Mouse (Mus musculus) midbrain, postnatal 0 days (tissue): ENCODE data around the gene Rspo3. TPM values are rescaled to one million over a fixed set of nuclear protein-coding genes. Genes with fewer than 3 reads are reported as not detected.

Experiments used
- ATAC-seq: fragments of 200-750 bp; cut with Nextera tagmentation; 2 replicates; pipeline ENCODE4 v1.8.0; 2017; ENCODE audit warnings: moderate number of reproducible peaks, mild to moderate bottlenecking, moderate TSS enrichment, moderate library complexity; ENCODE audit not compliant: low FRiP score
- DNase-seq: peaks from one replicate; pipeline ENCODE4 v3.0.0-alpha.2; 2015; ENCODE audit warnings: low spot score
- H3K27ac ChIP-seq: fragments of 300-500 bp; sonication (generic); 2 replicates; pipeline ENCODE4 v1.5.1; 2014; ENCODE audit warnings: low read depth, mild to moderate bottlenecking, low read length, mixed read lengths
- H3K27me3 ChIP-seq: fragments of 300-500 bp; sonication (generic); 2 replicates; pipeline ENCODE4 v1.6.1; 2014; ENCODE audit warnings: low read length, control low read depth, mixed read lengths; ENCODE audit not compliant: insufficient read depth
- H3K36me3 ChIP-seq: fragments of 300-500 bp; sonication (generic); 2 replicates; pipeline ENCODE4 v1.6.1; 2014; ENCODE audit warnings: low read length, control low read depth, mixed read lengths; ENCODE audit not compliant: insufficient read depth
- H3K4me1 ChIP-seq: fragments of 300-500 bp; sonication (generic); 2 replicates; pipeline ENCODE4 v1.6.1; 2014; ENCODE audit warnings: mild to moderate bottlenecking, control low read depth, antibody characterized with exemption, low read length, mixed read lengths; ENCODE audit not compliant: insufficient read depth
- H3K4me2 ChIP-seq: fragments of 300-500 bp; sonication (generic); 2 replicates; pipeline ENCODE4 v1.6.1; 2014; ENCODE audit warnings: low read depth, mild to moderate bottlenecking, low read length, mixed read lengths; ENCODE audit not compliant: poor library complexity, severe bottlenecking
- H3K4me3 ChIP-seq: fragments of 300-500 bp; sonication (generic); 2 replicates; pipeline ENCODE4 v1.5.1; 2014; ENCODE audit warnings: low read depth, mild to moderate bottlenecking, low read length, moderate library complexity
- H3K9ac ChIP-seq: fragments of 300-500 bp; sonication (generic); replicated peaks from 2 replicates; pipeline ENCODE4 v1.6.1; 2014; ENCODE audit warnings: mild to moderate bottlenecking, low read length, moderate library complexity, mixed read lengths; ENCODE audit not compliant: poor library complexity, severe bottlenecking
- H3K9me3 ChIP-seq: fragments of 300-500 bp; sonication (generic); 2 replicates; pipeline ENCODE4 v1.6.1; 2016; ENCODE audit warnings: low read length, control low read depth
- CTCF ChIP-seq: IDR thresholded peaks from 2 replicates; pipeline ENCODE4 v1.5.1; 2016; ENCODE audit warnings: antibody characterized with exemption, mild to moderate bottlenecking
- WGBS: fragments of 180-500 bp; shearing (Covaris S2); extraction: QIAGEN DNeasy Blood & Tissue Kit; methylation state at CpG from one replicate; pipeline ENCODE4 v1.1.7; 2014; 5-methylcytosine and 5-hydroxymethylcytosine counted together
- polyA plus RNA-seq: library from polyadenylated mRNA; unstranded; fragments of >200 nt; fragmentation: Nextera tagmentation; extraction: Ambion mirVana; gene quantifications from 2 replicates; pipeline ENCODE4 v1.2.1, GENCODE M21; 2015
- total RNA-seq: library from RNA; depleted of rRNA; stranded (reverse); fragments of >200 nt; gene quantifications from 2 replicates; pipeline ENCODE4 v1.2.3, GENCODE M21; 2014; rRNA removed

The Rspo3 gene
- total and polyA plus RNA-seq, 2 experiments from 2014 or later, result 3.0 to 3.8 TPM

- WGBS, result 89% methylated on average over 2 of the region's 2 CpGs
Observed at GRCm38 (mm10) chr10:29426660-29427059, 109.0 kb downstream of the Rspo3 start.

GRCm38 (mm10) chr10:29424571-29424970, 111.1 kb downstream of the Rspo3 start:
- no peak for ATAC-seq

More at GRCm38 (mm10) chr10:29426660-29427059, 109.0 kb downstream of the Rspo3 start:
- Histone ChIP-seq H3K4me2 (no peak overlapping the region), H3K27ac (no peak overlapping the region), H3K36me3 (no peaks in the 10 kb centered on the region), H3K4me1 (no peaks in the 10 kb centered on the region), H3K9me3 (no peaks in the 10 kb centered on the region), H3K4me3 (no peak overlapping the region), H3K27me3 (no peaks in the 10 kb centered on the region), H3K9ac (no peak overlapping the region)
- no peak for ATAC-seq
- no peak for DNase-seq
- TF ChIP-seq CTCF, result no peak

DNA sequence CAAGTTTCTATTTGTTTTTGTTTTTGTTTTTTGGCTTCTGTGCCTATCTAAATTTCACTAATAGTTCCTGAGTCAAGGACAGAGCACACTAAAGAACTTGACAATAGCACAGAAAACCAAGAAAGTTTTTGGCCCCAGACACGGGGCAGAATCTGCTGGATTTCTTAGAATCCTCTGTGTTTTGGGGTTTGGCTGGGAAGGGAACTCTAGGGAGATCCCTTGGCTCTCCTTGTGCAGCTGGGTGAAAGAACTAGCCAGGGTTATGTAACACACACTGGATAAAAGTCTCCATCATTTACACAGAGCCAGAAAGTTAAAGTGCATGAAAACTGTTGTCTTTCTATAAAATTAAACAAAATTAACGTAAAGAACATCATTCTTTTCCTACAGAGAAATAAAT, 121.3 kb downstream of the Rspo3 start:
- no peak overlapping the region for H3K27ac ChIP-seq
- no peak for ATAC-seq
- H3K9me3 ChIP-seq, result no peaks in the 10 kb centered on the region
- no peak for TF ChIP-seq CTCF
- H3K36me3 ChIP-seq, result no peaks in the 10 kb centered on the region
- H3K4me3 ChIP-seq, result no peak overlapping the region
- no peaks in the 10 kb centered on the region for H3K27me3 ChIP-seq
- no peaks in the 10 kb centered on the region for H3K4me1 ChIP-seq
- H3K9ac ChIP-seq, result no peak overlapping the region
- H3K4me2 ChIP-seq, result no peak overlapping the region
- 73% methylated on average over 2 of the region's 2 CpGs for whole genome bisulfite sequencing
- DNase-seq, result no peak

More at GRCm38 (mm10) chr10:29424571-29424970, 111.1 kb downstream of the Rspo3 start:
- Histone ChIP-seq H3K4me2 (no peak overlapping the region), H3K27me3 (no peaks in the 10 kb centered on the region), H3K9ac (no peak overlapping the region), H3K4me1 (no peaks in the 10 kb centered on the region), H3K27ac (no peak overlapping the region), H3K9me3 (no peaks in the 10 kb centered on the region), H3K4me3 (no peak overlapping the region), H3K36me3 (no peaks in the 10 kb centered on the region)
- DNase-seq, result no peak
- no peak for TF ChIP-seq CTCF
- WGBS, result 87% methylated on average over 2 of the region's 2 CpGs

DNA sequence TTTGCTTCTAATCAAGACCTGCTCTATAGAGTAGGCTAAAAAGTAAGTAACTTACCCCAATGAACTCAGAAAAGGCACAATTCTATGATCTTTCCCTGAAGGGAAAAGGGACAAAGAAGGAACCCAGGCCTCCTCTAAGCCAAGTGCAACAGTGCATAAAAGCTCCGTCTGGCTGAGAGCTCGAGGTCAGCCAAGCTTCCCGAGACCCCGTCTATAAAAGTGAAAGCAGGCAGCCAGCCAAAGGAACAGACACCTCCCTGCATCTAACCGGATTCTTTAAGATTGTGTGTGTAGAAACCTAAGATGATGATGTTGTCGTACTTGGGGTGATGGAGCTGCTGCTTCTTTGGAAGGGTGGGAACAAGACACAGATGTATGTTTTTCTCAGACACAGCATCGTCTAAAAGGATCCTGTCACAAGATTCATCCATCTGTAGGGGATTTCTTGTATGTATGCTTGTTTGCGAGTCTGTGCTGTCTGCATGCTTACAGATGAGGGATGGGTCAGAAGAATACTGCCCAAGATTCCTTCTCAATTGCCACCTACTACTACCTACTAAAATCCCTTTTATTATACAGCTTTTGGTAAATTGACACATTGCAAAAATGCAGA, 132.9 kb downstream of the Rspo3 start:
- peak; percentile 84 for DNase-seq
- no peak overlapping the region for H3K4me3 ChIP-seq
- no peaks in the 10 kb centered on the region for H3K27me3 ChIP-seq
- H3K9ac ChIP-seq, result no peak overlapping the region
- no peak overlapping the region for H3K4me2 ChIP-seq
- TF ChIP-seq CTCF, result no peak
- H3K27ac ChIP-seq, result no peak overlapping the region
- peak; percentile 49; the same call in 1 of the 2 replicates for ATAC-seq
- no peaks in the 10 kb centered on the region for H3K4me1 ChIP-seq
- no peaks in the 10 kb centered on the region for H3K9me3 ChIP-seq
- no peaks in the 10 kb centered on the region for H3K36me3 ChIP-seq
- 23% methylated on average over 8 of the region's 8 CpGs for WGBS

Other genes with a start within 250 kb of the Rspo3 start
- 11.4 and 15.3 TPM in 2 replicates for gene Echdc1, start 222.7 kb downstream of the Rspo3 start, total RNA-seq
- 26.2 and 28.6 TPM in 2 replicates for gene Echdc1, start 222.7 kb downstream of the Rspo3 start, polyA plus RNA-seq
- 45.2 and 57.0 TPM in 2 replicates for gene Rnf146, start 173.4 kb downstream of the Rspo3 start, total RNA-seq
- 58.1 and 62.6 TPM in 2 replicates for gene Rnf146, start 173.4 kb downstream of the Rspo3 start, polyA plus RNA-seq